ENCODE assay signal across 8 mouse cellular contexts in the genomic region with DNA sequence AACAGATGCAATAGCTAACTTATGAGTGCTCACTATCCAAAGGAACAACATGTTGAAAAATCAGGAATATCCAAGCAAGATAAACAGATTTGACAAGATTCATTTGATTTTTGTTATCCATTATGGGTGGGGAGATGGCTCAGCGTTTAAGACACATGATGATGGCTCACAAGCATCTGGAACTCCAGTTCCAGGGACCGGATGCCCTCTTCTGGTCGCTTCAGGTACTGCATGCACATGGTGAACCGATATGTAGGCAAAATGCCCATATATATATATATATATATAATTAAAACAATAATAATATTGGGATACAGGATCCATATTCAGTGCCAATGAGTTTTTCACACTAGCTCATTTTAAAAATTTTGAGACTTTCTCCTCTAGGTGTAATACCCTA. TPM values are rescaled to one million over a fixed set of nuclear protein-coding genes. Genes with fewer than 3 reads are reported as not detected.
DNase-seq lines count a peak whose midpoint lies in the region; ATAC-seq and TF ChIP-seq lines count a peak whose summit lies in the region.

No protein-coding gene starts in this region.

- DNase-seq in kidney, postnatal 0 days (ENCODE audit: low spot score), result peak; percentile 54
- DNase-seq in CH12.LX (ENCODE audit: extremely low read depth), result peak; percentile 62
- peak; percentile 57 for DNase-seq in T-cell, adult 2 months (ENCODE audit: low spot score)
- peak; percentile 42 to 69 for DNase-seq in cerebellum, postnatal 4 days (ENCODE audit: low spot score in 2 of 2)
- peak; percentile 86 for DNase-seq in limb, embryonic 11.5 days (ENCODE audit: low spot score)
- DNase-seq in spleen, adult 18-20 months, result peak; percentile 12 to 70
- no peak for DNase-seq in ovary, postnatal 10 days (ENCODE audit: low spot score)

- H3K4me3 ChIP-seq in kidney, postnatal 0 days (replicated peaks; ENCODE audit: low read depth, low read length), result no peak overlapping the region
- H3K4me3 ChIP-seq in kidney, embryonic 16.5 days (ENCODE audit: low read length), result no peak overlapping the region
- H3K4me3 ChIP-seq in CH12.LX (replicated peaks in 1 of 3; ENCODE audit: low read depth in 2 of 3, low read length in 2 of 3, poor library complexity in 1 of 3), result no peak overlapping the region
- no peak overlapping the region for H3K4me3 ChIP-seq in limb, embryonic 11.5 days (ENCODE audit: low read depth, low read length)

- TF ChIP-seq CTCF in kidney, postnatal 0 days (IDR thresholded peaks at IDR 0.05; ENCODE audit: low read depth), result peak; percentile 67
- TF ChIP-seq CTCF in CH12.LX (conservative IDR thresholded peaks at IDR 0.05 in 1 of 2, IDR thresholded peaks at IDR 0.05 in 1 of 2; ENCODE audit: low read depth in 2 of 2, low read length in 2 of 2), result peak; percentile 37 to 85

- no peak overlapping the region for H3K4me2 ChIP-seq in kidney, postnatal 0 days (ENCODE audit: low read length)
- no peak overlapping the region for H3K4me2 ChIP-seq in kidney, embryonic 16.5 days (replicated peaks; ENCODE audit: low read depth, low read length)
- no peak overlapping the region for H3K4me2 ChIP-seq in CH12.LX (ENCODE audit: insufficient read depth, low read depth, poor library complexity, severe bottlenecking)
- no peak overlapping the region for H3K4me2 ChIP-seq in limb, embryonic 11.5 days (ENCODE audit: low read depth, severe bottlenecking)

- H3K27ac ChIP-seq in kidney, postnatal 0 days, result no peak overlapping the region
- no peak overlapping the region for H3K27ac ChIP-seq in kidney, embryonic 16.5 days (ENCODE audit: low read length)
- no peak overlapping the region for H3K27ac ChIP-seq in CH12.LX (ENCODE audit: insufficient read depth, low read depth)
- no peak overlapping the region for H3K27ac ChIP-seq in limb, embryonic 11.5 days (replicated peaks; ENCODE audit: low read depth, low read length)

- no peaks in the 10 kb centered on the region for H3K27me3 ChIP-seq in kidney, postnatal 0 days (ENCODE audit: insufficient read depth, low read length)
- no peaks in the 10 kb centered on the region for H3K27me3 ChIP-seq in kidney, embryonic 16.5 days (ENCODE audit: insufficient read depth, low read length)
- no peaks in the 10 kb centered on the region for H3K27me3 ChIP-seq in CH12.LX (replicated peaks)
- H3K27me3 ChIP-seq in limb, embryonic 11.5 days (ENCODE audit: control insufficient read depth, insufficient read depth, low read length), result no peaks in the 10 kb centered on the region

- no peaks in the 10 kb centered on the region for H3K4me1 ChIP-seq in kidney, postnatal 0 days (replicated peaks; ENCODE audit: insufficient read depth, low read length)
- peaks cover 8% of the 10 kb centered on the region for H3K4me1 ChIP-seq in kidney, embryonic 16.5 days (ENCODE audit: insufficient read depth, low read length)
- H3K4me1 ChIP-seq in CH12.LX (ENCODE audit: control insufficient read depth in 1 of 2, insufficient read depth in 2 of 2), result peaks cover 8 to 26% of the 10 kb centered on the region in 2 experiments
- no peaks in the 10 kb centered on the region for H3K4me1 ChIP-seq in limb, embryonic 11.5 days (ENCODE audit: control insufficient read depth, insufficient read depth, low read length)

- ATAC-seq in kidney, postnatal 0 days (replicated peaks; ENCODE audit: low FRiP score, low read depth), result no peak
- ATAC-seq in kidney, embryonic 16.5 days (ENCODE audit: low FRiP score, low TSS enrichment), result no peak
- ATAC-seq in limb, embryonic 11.5 days (ENCODE audit: insufficient number of reproducible peaks, low FRiP score, low TSS enrichment, low read depth), result no peak

- TF ChIP-seq EP300 in CH12.LX (IDR thresholded peaks at IDR 0.05; ENCODE audit: low read length), result no peak

- H3K36me3 ChIP-seq in kidney, postnatal 0 days (ENCODE audit: insufficient read depth, low read length), result no peaks in the 10 kb centered on the region
- no peaks in the 10 kb centered on the region for H3K36me3 ChIP-seq in kidney, embryonic 16.5 days (ENCODE audit: insufficient read depth, low read length)
- H3K36me3 ChIP-seq in CH12.LX (replicated peaks in 1 of 2; ENCODE audit: control insufficient read depth in 1 of 2, insufficient read depth in 1 of 2, low read length in 1 of 2), result no peaks in the 10 kb centered on the region
- H3K36me3 ChIP-seq in limb, embryonic 11.5 days (ENCODE audit: control insufficient read depth, insufficient read depth, low read length), result no peaks in the 10 kb centered on the region

- H3K9ac ChIP-seq in kidney, postnatal 0 days (ENCODE audit: low read depth, low read length), result no peak overlapping the region
- no peak overlapping the region for H3K9ac ChIP-seq in kidney, embryonic 16.5 days (replicated peaks; ENCODE audit: low read length)
- H3K9ac ChIP-seq in CH12.LX (ENCODE audit: insufficient read depth, low read depth), result no peak overlapping the region
- H3K9ac ChIP-seq in limb, embryonic 11.5 days (ENCODE audit: low read length), result no peak overlapping the region

- H3K9me3 ChIP-seq in kidney, postnatal 0 days (replicated peaks; ENCODE audit: low read length), result no peaks in the 10 kb centered on the region
- peaks cover 5% of the 10 kb centered on the region; the same call in 1 of the 2 replicates for H3K9me3 ChIP-seq in kidney, embryonic 16.5 days (ENCODE audit: low read length)
- peaks cover 8% of the 10 kb centered on the region for H3K9me3 ChIP-seq in CH12.LX (replicated peaks; ENCODE audit: low read length)
- no peaks in the 10 kb centered on the region; the same call in 1 of the 2 replicates for H3K9me3 ChIP-seq in limb, embryonic 11.5 days (ENCODE audit: control insufficient read depth, low read length)

- dilution Hi-C loops in CH12.LX (cut with MboI; ENCODE audit: extremely low pct_ligation_motif_present, extremely low pct_unique_long_range_greater_than_20kb, low sequenced_read_pairs), result no loop called here

- no peaks in the 10 kb centered on the region for H3K79me2 ChIP-seq in CH12.LX (replicated peaks; ENCODE audit: control insufficient read depth, extremely low read depth, insufficient read depth, poor library complexity, severe bottlenecking)

- TF ChIP-seq POLR2A in CH12.LX (IDR thresholded peaks at IDR 0.05; ENCODE audit: low read depth, low read length), result no peak

- in situ Hi-C loops in CH12.LX (cut with MboI; ENCODE audit: low pct_ligation_motif_present, low pct_unique_long_range_greater_than_20kb, low sequenced_read_pairs), result no loop called here

- WGBS in kidney, postnatal 0 days, result 22% methylated on average over 4 of the region's 4 CpGs
- 17% methylated on average over 4 of the region's 4 CpGs for WGBS in kidney, embryonic 16.5 days
- WGBS in limb, embryonic 11.5 days, result 21% methylated on average over 4 of the region's 4 CpGs

- no peak; the same call in none of the 2 replicates for TF ChIP-seq RAD21 in CH12.LX (IDR thresholded peaks at IDR 0.05; ENCODE audit: low read depth, low read length)

TF ChIP-seq in CH12.LX, 34 proteins besides CTCF, POLR2A, EP300 and RAD21:
- TF ChIP-seq JUN (IDR thresholded peaks at IDR 0.05; ENCODE audit: insufficient read depth, low read depth, low read length), result no peak
- no peak for TF ChIP-seq MYC (IDR thresholded peaks at IDR 0.05; ENCODE audit: low read depth, low read length)
- no peak for TF ChIP-seq PAX5 (IDR thresholded peaks at IDR 0.05; ENCODE audit: low read length)
- no peak for TF ChIP-seq GABPA (IDR thresholded peaks at IDR 0.05; ENCODE audit: insufficient replicate concordance, low read depth, low read length)
- no peak for TF ChIP-seq USF2 (conservative IDR thresholded peaks at IDR 0.05; ENCODE audit: low read depth, low read length)
- no peak for TF ChIP-seq IRF4 (IDR thresholded peaks at IDR 0.05; ENCODE audit: low read depth, low read length)
- no peak for TF ChIP-seq NELFE (IDR thresholded peaks at IDR 0.05; ENCODE audit: low read depth, low read length)
- TF ChIP-seq USF1 (IDR thresholded peaks at IDR 0.05; ENCODE audit: low read depth, low read length), result no peak
- TF ChIP-seq ELF1 (IDR thresholded peaks at IDR 0.05; ENCODE audit: low read depth, low read length), result no peak
- no peak for TF ChIP-seq CHD2 (IDR thresholded peaks at IDR 0.05; ENCODE audit: low read length)
- TF ChIP-seq NRF1 (IDR thresholded peaks at IDR 0.05; ENCODE audit: low read depth, low read length), result no peak
- no peak for TF ChIP-seq TCF12 (IDR thresholded peaks at IDR 0.05; ENCODE audit: low read depth, low read length)
- TF ChIP-seq KAT2A (IDR thresholded peaks at IDR 0.05; ENCODE audit: insufficient replicate concordance, low read length), result no peak
- no peak for TF ChIP-seq ZNF384 (IDR thresholded peaks at IDR 0.05; ENCODE audit: low read depth, low read length)
- no peak for TF ChIP-seq MAFK (IDR thresholded peaks at IDR 0.05; ENCODE audit: insufficient replicate concordance, low read length)
- no peak for TF ChIP-seq ZKSCAN1 (IDR thresholded peaks at IDR 0.05; ENCODE audit: borderline replicate concordance, low read depth, low read length)

RNA-seq across cellular contexts. Expression of a gene that starts 5.7 kb away (rescaled TPM):
- 2.0 and 2.3 TPM in 2 replicates for polyA plus RNA-seq in kidney, postnatal 0 days (2015; fragmentation: Nextera tagmentation; extraction: Ambion mirVana)
- 3.1 and 3.5 TPM in 2 replicates for polyA plus RNA-seq in kidney, embryonic 16.5 days (2015; fragmentation: Nextera tagmentation; extraction: Ambion mirVana)
- total RNA-seq in CH12.LX (2012; rRNA removed) (not detected in 2 replicates), CH12.LX (2014; rRNA removed) (not detected in 2 replicates)
- not detected in 2 replicates for polyA plus RNA-seq in CH12.LX (2012; ENCODE audit: insufficient read length, low read depth)
- polyA plus RNA-seq in limb, embryonic 11.5 days (2014; fragmentation: Nextera tagmentation; extraction: Ambion mirVana), result 5.8 and 6.1 TPM in 2 replicates
